ENCODE assay signal across 28 mouse cellular contexts in the genomic region with DNA sequence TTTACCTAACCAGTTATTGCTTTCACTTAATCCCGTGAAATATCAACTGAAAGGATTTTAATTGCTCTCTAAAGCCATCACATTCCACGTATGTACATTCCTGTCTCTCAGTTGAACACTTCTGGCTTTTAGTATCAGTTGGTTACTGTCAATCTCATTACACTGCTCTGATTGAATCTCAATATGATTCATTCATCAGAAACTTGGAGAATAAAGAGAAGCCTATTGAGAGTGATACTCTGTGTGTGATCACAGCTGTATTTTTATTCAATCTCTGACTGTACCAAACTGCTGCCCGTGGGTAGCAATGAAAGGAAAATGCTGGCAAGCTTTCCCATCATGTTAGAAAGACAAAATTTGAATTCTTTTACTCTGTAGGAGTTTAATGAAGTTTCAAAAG.
DNase-seq lines count a peak whose midpoint lies in the region; ATAC-seq and TF ChIP-seq lines count a peak whose summit lies in the region.
"Had no signal": no experiment of that assay in that cellular context is flagged by ENCODE, and none has a peak within 500 bp of the region (broad histone marks: within the 10 kb centered on the region; RNA-seq: fewer than 3 reads in every experiment).

No protein-coding gene starts in this region.

- H3K4me2 ChIP-seq in forebrain, embryonic 16.5 days (ENCODE audit: low read length) = no peak overlapping the region
- H3K4me2 ChIP-seq in hindbrain, postnatal 0 days (ENCODE audit: low read depth, low read length) = no peak overlapping the region
- no peak overlapping the region for H3K4me2 ChIP-seq in hindbrain, embryonic 16.5 days (ENCODE audit: low read length)
- H3K4me2 ChIP-seq: embryonic facial prominence, embryonic 12.5 days; embryonic facial prominence, embryonic 15.5 days; forebrain, embryonic 15.5 days; heart, embryonic 11.5 days; hindbrain, embryonic 12.5 days; hindbrain, embryonic 15.5 days had no signal

- no peak overlapping the region for H3K9ac ChIP-seq in forebrain, embryonic 16.5 days (replicated peaks; ENCODE audit: low read depth, low read length)
- H3K9ac ChIP-seq in hindbrain, postnatal 0 days (replicated peaks; ENCODE audit: low read length) = no peak overlapping the region
- no peak overlapping the region for H3K9ac ChIP-seq in hindbrain, embryonic 16.5 days (ENCODE audit: low read depth, low read length)
- H3K9ac ChIP-seq: embryonic facial prominence, embryonic 12.5 days; embryonic facial prominence, embryonic 15.5 days; forebrain, embryonic 15.5 days; hindbrain, embryonic 12.5 days; hindbrain, embryonic 15.5 days had no signal

- H3K36me3 ChIP-seq in forebrain, embryonic 16.5 days (ENCODE audit: control insufficient read depth, insufficient read depth) = no peaks in the 10 kb centered on the region
- H3K36me3 ChIP-seq in forebrain, embryonic 10.5 days (replicated peaks) = no peaks in the 10 kb centered on the region
- no peaks in the 10 kb centered on the region for H3K36me3 ChIP-seq in hindbrain, postnatal 0 days (ENCODE audit: insufficient read depth, low read length)
- H3K36me3 ChIP-seq in hindbrain, embryonic 16.5 days (ENCODE audit: control insufficient read depth, insufficient read depth, low read length) = no peaks in the 10 kb centered on the region
- H3K36me3 ChIP-seq: embryonic facial prominence, embryonic 12.5 days; embryonic facial prominence, embryonic 15.5 days; forebrain, embryonic 15.5 days; G1E; hindbrain, embryonic 12.5 days; hindbrain, embryonic 15.5 days had no signal

- H3K4me1 ChIP-seq in forebrain, embryonic 16.5 days (replicated peaks; ENCODE audit: control insufficient read depth, insufficient read depth, low read length) = no peaks in the 10 kb centered on the region
- H3K4me1 ChIP-seq in forebrain, embryonic 10.5 days = no peaks in the 10 kb centered on the region
- H3K4me1 ChIP-seq in hindbrain, postnatal 0 days (ENCODE audit: insufficient read depth, low read length) = no peaks in the 10 kb centered on the region
- no peaks in the 10 kb centered on the region for H3K4me1 ChIP-seq in hindbrain, embryonic 16.5 days (ENCODE audit: control insufficient read depth, insufficient read depth, low read depth, low read length)
- H3K4me1 ChIP-seq: embryonic facial prominence, embryonic 12.5 days; embryonic facial prominence, embryonic 15.5 days; forebrain, embryonic 15.5 days; hindbrain, embryonic 12.5 days; hindbrain, embryonic 15.5 days had no signal

- WGBS in forebrain, embryonic 16.5 days = 57% methylated on average over 3 of the region's 3 CpGs
- WGBS in forebrain, embryonic 10.5 days = 85% methylated on average over 3 of the region's 3 CpGs
- WGBS in hindbrain, postnatal 0 days = 61% methylated on average over 3 of the region's 3 CpGs
- 64% methylated on average over 3 of the region's 3 CpGs for WGBS in hindbrain, embryonic 16.5 days

- H3K27ac ChIP-seq in forebrain, embryonic 16.5 days (ENCODE audit: low read length) = no peak overlapping the region
- H3K27ac ChIP-seq in forebrain, embryonic 10.5 days = no peak overlapping the region
- H3K27ac ChIP-seq in hindbrain, postnatal 0 days = no peak overlapping the region
- H3K27ac ChIP-seq in hindbrain, embryonic 16.5 days (ENCODE audit: low read depth, low read length) = no peak overlapping the region
- H3K27ac ChIP-seq: embryonic facial prominence, embryonic 12.5 days; embryonic facial prominence, embryonic 15.5 days; forebrain, embryonic 15.5 days; hindbrain, embryonic 12.5 days; hindbrain, embryonic 15.5 days had no signal

- peak; percentile 38; the same call in 1 of the 2 replicates for ATAC-seq in forebrain, embryonic 16.5 days
- ATAC-seq in hindbrain, postnatal 0 days = no peak
- ATAC-seq in hindbrain, embryonic 16.5 days = no peak
- ATAC-seq: forebrain, embryonic 15.5 days; inflammation-experienced regulatory T-cells, adult 6 months; intestine, embryonic 16.5 days had no signal

- DNase-seq in forebrain, embryonic 10.5 days (ENCODE audit: extremely low spot score, low spot score) = no peak
- DNase-seq in hindbrain, postnatal 0 days (ENCODE audit: low spot score) = peak; percentile 8
- DNase-seq in right cerebral cortex, adult 18-20 months = peak; percentile 2
- no peak for DNase-seq in right cerebral cortex, postnatal 25 days
- peak; percentile 23 for DNase-seq in telencephalon, adult 2 months (ENCODE audit: low read depth, low spot score)
- no peak for DNase-seq in adrenal gland, adult 8-10 months
- DNase-seq: adrenal gland, adult 2 months; adrenal gland, postnatal 25 days; B cell, adult 2 months; cerebellum, adult 11 months; cerebellum, adult 2 months; cerebellum, adult 9-11 months; cerebellum, postnatal 25 days; gastrocnemius, postnatal 10 days; heart, adult 11 months; kidney, adult 18-20 months had no signal

- H3K4me3 ChIP-seq in forebrain, embryonic 16.5 days (replicated peaks; ENCODE audit: low read length) = no peak overlapping the region
- H3K4me3 ChIP-seq in forebrain, embryonic 10.5 days = no peak overlapping the region
- H3K4me3 ChIP-seq in hindbrain, postnatal 0 days (ENCODE audit: low read length) = no peak overlapping the region
- H3K4me3 ChIP-seq in hindbrain, embryonic 16.5 days (ENCODE audit: low read length) = no peak overlapping the region
- H3K4me3 ChIP-seq: embryonic facial prominence, embryonic 12.5 days; embryonic facial prominence, embryonic 15.5 days; forebrain, embryonic 15.5 days; hindbrain, embryonic 12.5 days; hindbrain, embryonic 15.5 days had no signal

- TF ChIP-seq CTCF in hindbrain, postnatal 0 days (IDR thresholded peaks at IDR 0.05; ENCODE audit: low read depth) = no peak

- H3K27me3 ChIP-seq in forebrain, embryonic 16.5 days (replicated peaks; ENCODE audit: control insufficient read depth, insufficient read depth, low read length) = no peaks in the 10 kb centered on the region
- H3K27me3 ChIP-seq in forebrain, embryonic 10.5 days (ENCODE audit: poor library complexity, severe bottlenecking) = no peaks in the 10 kb centered on the region
- no peaks in the 10 kb centered on the region for H3K27me3 ChIP-seq in hindbrain, postnatal 0 days (ENCODE audit: insufficient read depth, low read length)
- H3K27me3 ChIP-seq in hindbrain, embryonic 16.5 days (replicated peaks; ENCODE audit: control insufficient read depth, insufficient read depth, low read length) = no peaks in the 10 kb centered on the region
- H3K27me3 ChIP-seq: CH12.LX; embryonic facial prominence, embryonic 12.5 days; embryonic facial prominence, embryonic 15.5 days; forebrain, embryonic 15.5 days; hindbrain, embryonic 12.5 days; hindbrain, embryonic 15.5 days had no signal

- H3K9me3 ChIP-seq in forebrain, embryonic 16.5 days (ENCODE audit: control insufficient read depth, low read length) = no peaks in the 10 kb centered on the region
- H3K9me3 ChIP-seq in forebrain, embryonic 10.5 days = no peaks in the 10 kb centered on the region
- no peaks in the 10 kb centered on the region for H3K9me3 ChIP-seq in hindbrain, postnatal 0 days (ENCODE audit: low read length)
- no peaks in the 10 kb centered on the region for H3K9me3 ChIP-seq in hindbrain, embryonic 16.5 days (ENCODE audit: control insufficient read depth, low read length)
- H3K9me3 ChIP-seq: embryonic facial prominence, embryonic 12.5 days; embryonic facial prominence, embryonic 15.5 days; forebrain, embryonic 15.5 days; G1E; hindbrain, embryonic 12.5 days; hindbrain, embryonic 15.5 days had no signal

Comparison
In these comparisons a context has a peak if more than half of its experiments do, and no peak if none do; other contexts are left out.
1. DNase-seq: peak in hindbrain, postnatal 0 days (single experiment), right cerebral cortex, adult 18-20 months (single experiment) and telencephalon, adult 2 months (single experiment); none in forebrain, embryonic 10.5 days (single experiment), right cerebral cortex, postnatal 25 days (single experiment) and adrenal gland, adult 8-10 months (single experiment).